Mouse (Mus musculus) intestine, embryonic 14.5 days (tissue): ENCODE data around the gene Fam107b. TPM values are rescaled to one million over a fixed set of nuclear protein-coding genes. Genes with fewer than 3 reads are reported as not detected.

ENCODE experiments used
- ATAC-seq: fragments of 200-750 bp; cut with Nextera tagmentation; replicated peaks from 2 replicates; pipeline ENCODE4 v1.8.0; 2017; ENCODE audit warnings: low read depth, moderate number of reproducible peaks, moderate TSS enrichment, moderate library complexity; ENCODE audit not compliant: low FRiP score, low TSS enrichment
- DNase-seq: peaks from one replicate; pipeline ENCODE4 v3.0.0-alpha.2; 2018; ENCODE audit warnings: low spot score
- H3K27ac ChIP-seq: fragments of 300-500 bp; sonication (generic); 2 replicates; pipeline ENCODE4 v1.5.1; 2014; ENCODE audit warnings: low read depth, mild to moderate bottlenecking, control low read depth
- H3K27me3 ChIP-seq: fragments of 300-500 bp; sonication (generic); replicated peaks from 2 replicates; pipeline ENCODE4 v1.6.1; 2014; ENCODE audit warnings: low read length, control low read depth; ENCODE audit not compliant: control insufficient read depth, insufficient read depth
- H3K36me3 ChIP-seq: fragments of 300-500 bp; sonication (generic); 2 replicates; pipeline ENCODE4 v1.6.1; 2014; ENCODE audit warnings: low read length, control low read depth; ENCODE audit not compliant: control insufficient read depth, insufficient read depth
- H3K4me1 ChIP-seq: fragments of 300-500 bp; sonication (generic); replicated peaks from 2 replicates; pipeline ENCODE4 v1.6.1; 2014; ENCODE audit warnings: low read length, control low read depth, mixed read lengths; ENCODE audit not compliant: control insufficient read depth, insufficient read depth
- H3K4me2 ChIP-seq: fragments of 300-500 bp; sonication (generic); 2 replicates; pipeline ENCODE4 v1.6.1; 2014; ENCODE audit warnings: low read length
- H3K4me3 ChIP-seq: fragments of 300-500 bp; sonication (generic); 2 replicates; pipeline ENCODE4 v1.5.1; 2014; ENCODE audit warnings: low read depth, low read length, control low read depth, mixed read lengths
- H3K9ac ChIP-seq: fragments of 300-500 bp; sonication (generic); 2 replicates; pipeline ENCODE4 v1.6.1; 2014; ENCODE audit warnings: mild to moderate bottlenecking, low read length
- H3K9me3 ChIP-seq: fragments of 300-500 bp; sonication (generic); 2 replicates; pipeline ENCODE4 v1.6.1; 2016; ENCODE audit warnings: low read length, control low read depth; ENCODE audit not compliant: control insufficient read depth
- WGBS: fragments of 180-500 bp; shearing (Covaris S2); extraction: QIAGEN DNeasy Blood & Tissue Kit; methylation state at CpG from one replicate; pipeline ENCODE4 v1.1.7; 2014; 5-methylcytosine and 5-hydroxymethylcytosine counted together
- polyA plus RNA-seq: library from polyadenylated mRNA; unstranded; fragments of >200 nt; fragmentation: Nextera tagmentation; extraction: Ambion mirVana; gene quantifications from 2 replicates; pipeline ENCODE4 v1.2.1, GENCODE M21; 2014

Gene Fam107b
- polyA plus RNA-seq, 1 experiment from 2014 or later: 61.2 TPM

DNA sequence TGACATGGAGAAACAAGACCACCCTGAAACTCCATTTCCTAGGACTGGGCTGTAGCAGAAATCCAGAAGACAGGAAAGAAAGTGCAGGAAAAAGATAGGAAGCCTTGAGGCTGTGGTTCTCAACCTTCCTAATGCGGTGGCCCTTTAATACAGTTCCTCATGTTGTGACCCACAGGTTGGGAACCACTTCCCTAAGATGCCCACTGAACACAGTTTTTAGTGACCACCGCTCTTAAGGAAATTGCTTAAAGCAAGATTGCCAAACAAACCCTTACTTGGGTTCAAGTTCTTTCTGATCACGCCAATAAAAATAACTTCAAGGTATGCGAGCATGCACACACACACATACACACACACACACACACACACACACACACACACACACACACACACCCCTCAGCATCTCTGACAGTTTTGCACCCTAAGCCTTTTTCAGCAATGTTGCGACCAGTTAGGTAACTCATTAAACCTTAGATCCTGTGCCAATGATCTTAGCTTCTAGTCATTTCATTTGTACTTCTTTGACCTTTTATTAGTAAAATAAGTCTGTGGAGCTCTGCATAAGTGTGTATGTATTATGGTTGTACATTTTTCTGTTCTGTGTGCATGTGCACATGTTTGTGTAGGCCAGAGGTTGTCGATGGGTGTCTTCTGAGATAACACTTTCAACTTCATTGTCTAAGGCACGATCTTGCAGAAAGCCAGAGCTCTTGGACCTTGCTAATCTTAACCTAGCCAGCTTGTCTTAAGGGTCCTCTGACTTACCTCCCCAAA, 53.1 kb downstream of the Fam107b start:
- no peaks in the 10 kb centered on the region for H3K4me1 ChIP-seq
- H3K9me3 ChIP-seq: no peaks in the 10 kb centered on the region
- H3K27ac ChIP-seq: no peak overlapping the region
- DNase-seq (no peak), ATAC-seq (0 out of 2 replicates have a peak, but pooled peaks have one; percentile 23)
- H3K4me2 ChIP-seq: no peak overlapping the region
- no peaks in the 10 kb centered on the region for H3K36me3 ChIP-seq
- H3K4me3 ChIP-seq: no peak overlapping the region
- 88% methylated on average over 7 of the region's 7 CpGs for WGBS
- H3K27me3 ChIP-seq: no peaks in the 10 kb centered on the region
- H3K9ac ChIP-seq: no peak overlapping the region

GRCm38 (mm10) chr2:3623981-3624584, 53.8 kb downstream of the Fam107b start:
- 77% methylated on average over 7 of the region's 7 CpGs for WGBS
- H3K9me3 ChIP-seq: no peaks in the 10 kb centered on the region
- no peak overlapping the region for H3K4me3 ChIP-seq
- H3K4me1 ChIP-seq: no peaks in the 10 kb centered on the region
- H3K9ac ChIP-seq: no peak overlapping the region
- no peak overlapping the region for H3K27ac ChIP-seq
- H3K4me2 ChIP-seq: no peak overlapping the region
- no peaks in the 10 kb centered on the region for H3K36me3 ChIP-seq
- H3K27me3 ChIP-seq: no peaks in the 10 kb centered on the region
- DNase-seq: peak; percentile 59
- peak; percentile 86 for ATAC-seq

GRCm38 (mm10) chr2:3629096-3629495, 58.8 kb downstream of the Fam107b start:
- ATAC-seq (no peak), DNase-seq (peak; percentile 32)
- no peak overlapping the region for H3K4me2 ChIP-seq
- WGBS: 89% methylated on average over 6 of the region's 6 CpGs
- H3K9me3 ChIP-seq: no peaks in the 10 kb centered on the region
- H3K4me1 ChIP-seq: no peaks in the 10 kb centered on the region
- no peaks in the 10 kb centered on the region for H3K27me3 ChIP-seq
- no peak overlapping the region for H3K4me3 ChIP-seq
- H3K36me3 ChIP-seq: no peaks in the 10 kb centered on the region
- no peak overlapping the region for H3K27ac ChIP-seq
- no peak overlapping the region for H3K9ac ChIP-seq

DNA sequence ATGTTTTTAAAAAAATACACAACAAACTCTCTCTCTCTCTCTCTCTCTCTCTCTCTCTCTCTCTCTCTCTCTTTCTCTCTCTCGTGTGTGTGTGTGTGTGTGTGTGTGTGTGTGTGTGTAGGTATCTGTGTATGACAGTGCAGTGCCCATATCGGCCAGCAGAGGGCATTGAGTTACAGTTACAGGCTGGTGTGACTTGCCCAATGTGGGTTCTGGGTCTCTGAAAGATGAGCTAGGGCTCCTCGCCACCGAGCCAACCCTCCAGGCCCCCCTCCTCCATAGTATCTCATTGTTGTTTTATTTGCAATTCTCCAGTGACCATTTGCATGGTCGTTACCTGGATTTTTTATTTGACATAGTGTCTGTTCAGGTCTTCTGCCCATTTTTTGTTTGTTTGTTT, 59.5 kb downstream of the Fam107b start:
- Histone ChIP-seq H3K9me3 (no peaks in the 10 kb centered on the region), H3K4me3 (no peak overlapping the region), H3K4me2 (no peak overlapping the region), H3K4me1 (no peaks in the 10 kb centered on the region), H3K9ac (no peak overlapping the region), H3K27me3 (no peaks in the 10 kb centered on the region), H3K36me3 (no peaks in the 10 kb centered on the region), H3K27ac (no peak overlapping the region)
- WGBS: 88% methylated on average over 5 of the region's 5 CpGs
- DNase-seq (peak; percentile 41), ATAC-seq (no peak)

GRCm38 (mm10) chr2:3630769-3631477, 60.6 kb downstream of the Fam107b start:
- WGBS: 86% methylated on average over 5 of the region's 5 CpGs
- no peak overlapping the region for H3K4me3 ChIP-seq
- no peaks in the 10 kb centered on the region for H3K36me3 ChIP-seq
- H3K9ac ChIP-seq: no peak overlapping the region
- H3K9me3 ChIP-seq: no peaks in the 10 kb centered on the region
- no peaks in the 10 kb centered on the region for H3K4me1 ChIP-seq
- ATAC-seq: no peak
- no peaks in the 10 kb centered on the region for H3K27me3 ChIP-seq
- DNase-seq: no peak
- no peak overlapping the region for H3K27ac ChIP-seq
- H3K4me2 ChIP-seq: no peak overlapping the region

- Histone ChIP-seq H3K27me3 (no peaks in the 10 kb centered on the region), H3K4me1 (no peaks in the 10 kb centered on the region), H3K36me3 (no peaks in the 10 kb centered on the region), H3K27ac (no peak overlapping the region), H3K9ac (no peak overlapping the region), H3K9me3 (no peaks in the 10 kb centered on the region), H3K4me2 (no peak overlapping the region), H3K4me3 (no peak overlapping the region)
- DNase-seq: no peak
- WGBS: 75% methylated on average over 9 of the region's 9 CpGs
- no peak for ATAC-seq
These were observed 62.8 kb downstream of the Fam107b start for GRCm38 (mm10) chr2:3633137-3633536.

- ATAC-seq: no peak
- no peaks in the 10 kb centered on the region for H3K36me3 ChIP-seq
- no peak overlapping the region for H3K27ac ChIP-seq
- DNase-seq: no peak
- H3K27me3 ChIP-seq: no peaks in the 10 kb centered on the region
- H3K9me3 ChIP-seq: no peaks in the 10 kb centered on the region
- H3K4me1 ChIP-seq: no peaks in the 10 kb centered on the region
- H3K9ac ChIP-seq: no peak overlapping the region
- 73% methylated on average over 5 of the region's 5 CpGs for WGBS
- H3K4me2 ChIP-seq: no peak overlapping the region
- no peak overlapping the region for H3K4me3 ChIP-seq
These were observed 66.5 kb downstream of the Fam107b start for GRCm38 (mm10) chr2:3636771-3637170.

DNA sequence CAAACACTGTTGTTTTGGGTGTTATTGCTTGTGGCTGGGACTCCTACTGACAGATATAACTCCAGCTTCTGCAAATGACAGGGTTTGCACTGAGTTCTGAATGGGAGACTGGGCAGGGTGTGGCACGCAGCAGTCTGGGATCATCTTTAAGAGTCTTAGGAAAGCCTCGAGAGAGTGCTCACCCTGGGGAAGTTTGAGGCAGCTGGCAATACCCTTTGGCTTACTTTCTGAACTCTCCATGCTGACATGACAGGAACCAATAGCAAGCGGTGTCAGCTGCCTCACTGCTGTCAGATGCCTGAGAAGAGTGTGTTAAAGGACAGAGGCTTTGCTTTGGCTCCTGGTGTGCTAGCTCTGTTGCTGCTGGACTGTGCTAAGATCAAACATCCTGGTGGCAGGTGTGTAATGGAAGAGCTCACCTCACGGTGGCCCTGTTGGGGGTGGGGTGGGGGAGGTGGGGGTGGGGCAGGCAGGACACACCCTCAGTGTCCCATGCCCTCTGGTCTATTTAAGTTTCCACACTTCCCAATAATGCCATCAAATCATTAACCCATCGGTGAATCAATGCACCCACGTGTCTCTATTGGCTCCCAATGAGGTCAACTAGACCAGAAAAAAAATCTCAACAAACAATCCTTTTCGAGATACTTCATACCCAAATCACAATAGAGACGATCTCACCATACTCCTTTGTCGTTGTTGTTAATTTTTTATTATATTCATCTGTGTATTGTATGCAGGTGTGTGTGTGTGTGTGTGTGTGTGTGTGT, 70.9 kb downstream of the Fam107b start:
- ATAC-seq: no peak

More for the DNA sequence above, 70.9 kb downstream of the Fam107b start:
- Histone ChIP-seq H3K4me1 (no peaks in the 10 kb centered on the region), H3K27ac (no peak overlapping the region), H3K36me3 (no peaks in the 10 kb centered on the region), H3K9ac (no peak overlapping the region), H3K27me3 (no peaks in the 10 kb centered on the region), H3K4me2 (no peak overlapping the region), H3K9me3 (no peaks in the 10 kb centered on the region), H3K4me3 (no peak overlapping the region)
- 73% methylated on average over 9 of the region's 9 CpGs for WGBS
- DNase-seq: peak; percentile 41
